ENCODE assay signal across 27 mouse cellular contexts in genomic region chr9:101615176-101615575, GRCm38 (mm10).
DNase-seq lines count a peak whose midpoint lies in the region; ATAC-seq and TF ChIP-seq lines count a peak whose summit lies in the region.
"Had no signal": no experiment of that assay in that cellular context is flagged by ENCODE, and none has a peak within 500 bp of the region (broad histone marks: within the 10 kb centered on the region; RNA-seq: fewer than 3 reads in every experiment).

No protein-coding gene starts in this region.

- peaks cover 3% of the 10 kb centered on the region; the same call in 1 of the 2 replicates for H3K4me1 ChIP-seq in stomach, embryonic 14.5 days (ENCODE audit: control insufficient read depth, insufficient read depth, low read length)
- no peaks in the 10 kb centered on the region for H3K4me1 ChIP-seq in stomach, postnatal 0 days (replicated peaks; ENCODE audit: control insufficient read depth, insufficient read depth)
- H3K4me1 ChIP-seq in stomach, embryonic 16.5 days (ENCODE audit: control insufficient read depth, insufficient read depth, low read length) = 0 out of 2 replicates have a peak, but pooled peaks cover 9% of the 10 kb centered on the region
- H3K4me1 ChIP-seq: embryonic facial prominence, embryonic 15.5 days; hindbrain, embryonic 12.5 days; hindbrain, embryonic 15.5 days had no signal

- WGBS in stomach, embryonic 14.5 days = 59% methylated on average over 3 of the region's 3 CpGs
- 58% methylated on average over 3 of the region's 3 CpGs for WGBS in stomach, postnatal 0 days
- whole genome bisulfite sequencing in stomach, embryonic 16.5 days = 46% methylated on average over 3 of the region's 3 CpGs

- no peaks in the 10 kb centered on the region for H3K27me3 ChIP-seq in stomach, embryonic 14.5 days (ENCODE audit: control insufficient read depth, insufficient read depth, low read length)
- no peaks in the 10 kb centered on the region for H3K27me3 ChIP-seq in stomach, postnatal 0 days (ENCODE audit: control insufficient read depth, insufficient read depth, low read length)
- H3K27me3 ChIP-seq in stomach, embryonic 16.5 days (ENCODE audit: control insufficient read depth, insufficient read depth, low read length) = no peaks in the 10 kb centered on the region
- H3K27me3 ChIP-seq: CH12.LX; embryonic facial prominence, embryonic 15.5 days; heart, embryonic 13.5 days; hindbrain, embryonic 15.5 days; Patski had no signal

- no peak for TF ChIP-seq EP300 in stomach, postnatal 0 days (optimal IDR thresholded peaks at IDR 0.05)

- no peak overlapping the region for H3K9ac ChIP-seq in stomach, embryonic 14.5 days (replicated peaks; ENCODE audit: low read depth, low read length)
- H3K9ac ChIP-seq in stomach, postnatal 0 days (ENCODE audit: low read length) = no peak overlapping the region
- no peak overlapping the region for H3K9ac ChIP-seq in stomach, embryonic 16.5 days (ENCODE audit: low read length)
- H3K9ac ChIP-seq: embryonic facial prominence, embryonic 15.5 days; forebrain, postnatal 0 days; heart, embryonic 13.5 days; hindbrain, embryonic 12.5 days; hindbrain, embryonic 15.5 days had no signal

- DNase-seq in heart, adult 11 months = peak; percentile 48
- DNase-seq in heart, postnatal 4 days = no peak
- DNase-seq in stomach, postnatal 0 days (ENCODE audit: low spot score) = no peak
- DNase-seq in cerebellum, postnatal 14 days = no peak
- DNase-seq: adrenal gland, postnatal 10 days; adrenal gland, postnatal 36 days; B cell, adult 2 months; cerebellum, adult 18-20 months; cerebellum, adult 9-10 months; cerebellum, postnatal 25 days; embryo, embryonic 11 days; forebrain, postnatal 0 days; gastrocnemius, postnatal 25 days; heart, adult 2 months; heart, postnatal 14 days; kidney, adult 11 months had no signal

- H3K4me2 ChIP-seq in stomach, embryonic 14.5 days (replicated peaks; ENCODE audit: low read depth, low read length) = no peak overlapping the region
- H3K4me2 ChIP-seq in stomach, postnatal 0 days (replicated peaks; ENCODE audit: low read depth) = no peak overlapping the region
- no peak overlapping the region for H3K4me2 ChIP-seq in stomach, embryonic 16.5 days (ENCODE audit: low read depth, low read length)
- H3K4me2 ChIP-seq: embryonic facial prominence, embryonic 15.5 days; heart, embryonic 13.5 days; hindbrain, embryonic 12.5 days; hindbrain, embryonic 15.5 days had no signal

- TF ChIP-seq CTCF in stomach, postnatal 0 days (IDR thresholded peaks at IDR 0.05; ENCODE audit: low read depth) = no peak

- peak overlapping the region; percentile 15; the same call in 1 of the 2 replicates for H3K27ac ChIP-seq in stomach, embryonic 14.5 days (ENCODE audit: low read length)
- H3K27ac ChIP-seq in stomach, postnatal 0 days (replicated peaks) = no peak overlapping the region
- peak overlapping the region; percentile 62 for H3K27ac ChIP-seq in stomach, embryonic 16.5 days (ENCODE audit: low read length)
- H3K27ac ChIP-seq: embryonic facial prominence, embryonic 15.5 days; heart, adult 2 months; heart, embryonic 10.5 days; heart, embryonic 13.5 days; hindbrain, embryonic 12.5 days; hindbrain, embryonic 15.5 days had no signal

- no peaks in the 10 kb centered on the region for H3K9me3 ChIP-seq in stomach, embryonic 14.5 days (ENCODE audit: control insufficient read depth, low read depth, low read length)
- H3K9me3 ChIP-seq in stomach, postnatal 0 days (ENCODE audit: control insufficient read depth, low read length) = no peaks in the 10 kb centered on the region
- no peaks in the 10 kb centered on the region for H3K9me3 ChIP-seq in stomach, embryonic 16.5 days (replicated peaks; ENCODE audit: control insufficient read depth, low read length)
- H3K9me3 ChIP-seq: embryonic facial prominence, embryonic 15.5 days; heart, embryonic 10.5 days; heart, embryonic 13.5 days; hindbrain, embryonic 12.5 days; hindbrain, embryonic 15.5 days had no signal

- H3K36me3 ChIP-seq in stomach, embryonic 14.5 days (ENCODE audit: control insufficient read depth, insufficient read depth, low read length) = no peaks in the 10 kb centered on the region
- H3K36me3 ChIP-seq in stomach, postnatal 0 days (ENCODE audit: control insufficient read depth, insufficient read depth, low read length) = no peaks in the 10 kb centered on the region
- no peaks in the 10 kb centered on the region for H3K36me3 ChIP-seq in stomach, embryonic 16.5 days (ENCODE audit: control insufficient read depth, insufficient read depth, low read length)
- H3K36me3 ChIP-seq: embryonic facial prominence, embryonic 15.5 days; G1E; heart, embryonic 10.5 days; heart, embryonic 13.5 days; hindbrain, embryonic 12.5 days; hindbrain, embryonic 15.5 days had no signal

- ATAC-seq in stomach, embryonic 14.5 days (ENCODE audit: insufficient number of reproducible peaks, insufficient read depth, low FRiP score, low read depth) = no peak
- ATAC-seq in stomach, postnatal 0 days (ENCODE audit: low FRiP score, low TSS enrichment) = no peak
- ATAC-seq in stomach, embryonic 16.5 days (ENCODE audit: insufficient read depth, low FRiP score) = peak; percentile 47; the same call in 1 of the 2 replicates
- ATAC-seq: forebrain, embryonic 14.5 days; forebrain, postnatal 0 days; Patski had no signal

- H3K4me3 ChIP-seq in stomach, embryonic 14.5 days (ENCODE audit: low read depth, low read length) = no peak overlapping the region
- H3K4me3 ChIP-seq in stomach, postnatal 0 days (ENCODE audit: low read depth, low read length) = no peak overlapping the region
- H3K4me3 ChIP-seq in stomach, embryonic 16.5 days (replicated peaks; ENCODE audit: low read length) = no peak overlapping the region
- H3K4me3 ChIP-seq: embryonic facial prominence, embryonic 15.5 days; heart, adult 2 months; heart, embryonic 10.5 days; heart, embryonic 13.5 days; hindbrain, embryonic 12.5 days; hindbrain, embryonic 15.5 days had no signal
